Mouse (Mus musculus) bone marrow, adult 2 months (tissue): Measurements from ENCODE around the gene Chid1.

Experiments used
- CTCF ChIP-seq: fragments of 200-500 bp; IDR thresholded peaks from 2 replicates; pipeline ENCODE4 v1.5.1; 2011; ENCODE audit warnings: low read length, control low read depth; ENCODE audit not compliant: control insufficient read depth, insufficient read depth
- POLR2A ChIP-seq: fragments of 200-500 bp; IDR thresholded peaks from 2 replicates; pipeline ENCODE4 v1.6.1; 2011; ENCODE audit warnings: low read depth, mild to moderate bottlenecking, control low read depth, low read length, borderline replicate concordance; ENCODE audit not compliant: control insufficient read depth

GRCm38 (mm10) chr7:141474160-141474559, 65.5 kb downstream of the Chid1 start:
- TF ChIP-seq CTCF (no peak), POLR2A (no peak)
